Mouse (Mus musculus) limb, embryonic 10.5 days (tissue): ENCODE results near the gene Maz. TPM values are rescaled to one million over a fixed set of nuclear protein-coding genes. Genes with fewer than 3 reads are reported as not detected.

Source experiments
- DNase-seq: peaks from one replicate; pipeline ENCODE4 v3.0.0-alpha.2; 2017; ENCODE audit warnings: low spot score
- H3K27ac ChIP-seq: fragments of 300-500 bp; sonication (generic); 2 replicates; pipeline ENCODE4 v1.5.1; 2016; ENCODE audit warnings: mild to moderate bottlenecking
- H3K27me3 ChIP-seq: fragments of 300-500 bp; sonication (generic); 2 replicates; pipeline ENCODE4 v1.6.1; 2016; ENCODE audit warnings: low read depth, mild to moderate bottlenecking; ENCODE audit not compliant: poor library complexity, severe bottlenecking
- H3K36me3 ChIP-seq: fragments of 300-500 bp; sonication (generic); 2 replicates; pipeline ENCODE4 v1.6.1; 2016; ENCODE audit warnings: mild to moderate bottlenecking, moderate library complexity
- H3K4me1 ChIP-seq: fragments of 300-500 bp; sonication (generic); 2 replicates; pipeline ENCODE4 v1.6.1; 2016
- H3K4me3 ChIP-seq: fragments of 300-500 bp; sonication (generic); 2 replicates; pipeline ENCODE4 v1.5.1; 2016; ENCODE audit warnings: mild to moderate bottlenecking, moderate library complexity
- H3K9me3 ChIP-seq: fragments of 300-500 bp; sonication (generic); replicated peaks from 2 replicates; pipeline ENCODE4 v1.6.1; 2016; ENCODE audit warnings: mild to moderate bottlenecking
- WGBS: fragments of 180-500 bp; shearing (Covaris S2); methylation state at CpG from one replicate; pipeline ENCODE4 v1.1.7; 2016; 5-methylcytosine and 5-hydroxymethylcytosine counted together
- microRNA-seq: library from miRNA; unstranded; fragments of <30 nt; microRNA quantifications from one replicate; pipeline ENCODE4, GENCODE M21; 2017
- polyA plus RNA-seq: library from polyadenylated mRNA; unstranded; fragments of >200 nt; fragmentation: Nextera tagmentation; extraction: Ambion mirVana; gene quantifications from 2 replicates; pipeline ENCODE4 v1.2.1, GENCODE M21; 2016

The Maz gene
- polyA plus RNA-seq, 1 experiment from 2014 or later, result 88.1 TPM

GRCm38 (mm10) chr7:126984667-126985444, 42.0 kb downstream of the Maz start:
- no peaks in the 10 kb centered on the region for H3K27me3 ChIP-seq
- no peak overlapping the region for H3K27ac ChIP-seq
- no peaks in the 10 kb centered on the region for H3K9me3 ChIP-seq
- no peak overlapping the region for H3K4me3 ChIP-seq
- H3K36me3 ChIP-seq, result peaks cover 21% of the 10 kb centered on the region
- DNase-seq, result no peak
- WGBS, result 37% methylated on average over 10 of the region's 10 CpGs
- H3K4me1 ChIP-seq, result no peaks in the 10 kb centered on the region

DNA sequence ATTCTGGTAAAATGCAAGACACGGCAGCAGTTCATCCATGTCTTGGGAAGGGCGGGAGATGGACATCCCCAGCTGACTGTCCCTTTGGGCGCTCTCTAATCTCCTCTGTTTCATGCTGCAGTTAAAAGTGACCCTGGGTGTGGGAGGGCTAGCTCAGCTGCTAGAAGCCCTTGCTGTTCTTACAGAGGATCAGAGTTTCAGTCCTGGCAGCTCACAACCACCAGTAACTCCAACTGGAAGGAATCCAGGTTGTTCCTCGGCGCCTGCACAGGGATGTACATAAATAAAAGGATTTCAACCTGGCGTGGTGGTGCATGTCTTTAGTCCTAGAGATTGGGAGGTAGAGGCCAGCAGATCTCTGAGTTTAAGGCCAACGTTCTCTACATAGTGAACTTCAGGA, 43.7 kb downstream of the Maz start:
- Histone ChIP-seq H3K4me3 (no peak overlapping the region), H3K9me3 (no peaks in the 10 kb centered on the region), H3K27me3 (no peaks in the 10 kb centered on the region), H3K27ac (no peak overlapping the region), H3K36me3 (peaks cover 38% of the 10 kb centered on the region), H3K4me1 (no peaks in the 10 kb centered on the region; the same call in 1 of the 2 replicates)
- WGBS, result 87% methylated on average over 7 of the region's 7 CpGs
- no peak for DNase-seq

- no peak overlapping the region for H3K27ac ChIP-seq
- no peaks in the 10 kb centered on the region for H3K9me3 ChIP-seq
- no peaks in the 10 kb centered on the region for H3K27me3 ChIP-seq
- peaks cover 4% of the 10 kb centered on the region for H3K4me1 ChIP-seq
- peaks cover 43% of the 10 kb centered on the region for H3K36me3 ChIP-seq
- no peak for DNase-seq
- no peak overlapping the region for H3K4me3 ChIP-seq
- 92% methylated on average over 4 of the region's 4 CpGs for WGBS
Measured at GRCm38 (mm10) chr7:126982054-126982453, 44.8 kb downstream of the Maz start.

DNA sequence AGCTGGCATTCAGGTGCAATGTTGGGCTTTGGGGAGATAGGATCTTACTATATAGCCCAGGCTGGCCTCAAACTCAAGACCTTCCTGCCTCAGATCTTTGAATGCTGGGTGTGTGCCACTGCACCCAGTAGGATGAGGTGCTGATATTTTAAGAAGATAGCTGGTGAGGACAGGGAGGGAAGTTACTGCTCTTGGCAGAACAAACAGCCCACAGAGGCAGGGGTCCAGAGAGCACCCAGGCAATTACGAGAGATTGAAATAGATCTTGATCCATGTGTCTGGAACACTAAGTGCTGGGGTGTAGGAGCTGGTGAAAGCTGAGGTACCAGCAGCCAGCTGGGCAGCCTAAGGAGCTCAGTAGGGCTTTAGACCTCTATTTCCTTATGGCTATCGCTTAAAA, 45.2 kb downstream of the Maz start:
- no peak overlapping the region for H3K4me3 ChIP-seq
- no peaks in the 10 kb centered on the region for H3K9me3 ChIP-seq
- 97% methylated on average over 2 of the region's 2 CpGs for WGBS
- H3K4me1 ChIP-seq, result peaks cover 8% of the 10 kb centered on the region
- peaks cover 43% of the 10 kb centered on the region for H3K36me3 ChIP-seq
- no peak for DNase-seq
- no peaks in the 10 kb centered on the region for H3K27me3 ChIP-seq
- H3K27ac ChIP-seq, result no peak overlapping the region

DNA sequence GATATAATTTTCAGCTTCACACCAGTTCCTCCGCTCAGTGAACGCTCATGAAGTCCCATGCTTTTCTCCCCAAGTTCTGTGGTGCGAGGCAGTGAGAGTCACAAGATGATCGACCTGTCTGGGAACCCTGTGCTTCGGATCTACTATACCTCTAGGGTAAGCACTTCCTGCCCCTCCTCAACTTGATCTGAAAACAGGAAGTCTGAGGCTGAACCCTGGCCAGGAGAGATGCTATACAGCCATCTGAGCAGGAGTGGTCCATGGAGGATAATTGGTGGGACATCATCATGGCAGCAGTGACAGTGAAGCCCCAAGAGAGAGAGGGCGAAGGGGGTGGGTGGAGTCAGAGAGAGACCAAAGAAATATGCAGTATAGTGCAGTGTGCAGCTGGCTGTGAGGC, 48.0 kb downstream of the Maz start:
- WGBS, result 95% methylated on average over 6 of the region's 6 CpGs
- no peak overlapping the region for H3K27ac ChIP-seq
- no peaks in the 10 kb centered on the region for H3K27me3 ChIP-seq
- DNase-seq, result no peak
- H3K36me3 ChIP-seq, result peaks cover 43% of the 10 kb centered on the region
- no peaks in the 10 kb centered on the region for H3K9me3 ChIP-seq
- H3K4me1 ChIP-seq, result peaks cover 12% of the 10 kb centered on the region
- no peak overlapping the region for H3K4me3 ChIP-seq

- peaks cover 12% of the 10 kb centered on the region for H3K4me1 ChIP-seq
- DNase-seq, result no peak
- peaks cover 43% of the 10 kb centered on the region for H3K36me3 ChIP-seq
- H3K27ac ChIP-seq, result peak overlapping the region; percentile 99
- no peaks in the 10 kb centered on the region for H3K27me3 ChIP-seq
- H3K4me3 ChIP-seq, result peak overlapping the region; percentile 100
- 29% methylated on average over 14 of the region's 14 CpGs for WGBS
- no peaks in the 10 kb centered on the region for H3K9me3 ChIP-seq
Measured at GRCm38 (mm10) chr7:126976878-126977459, 49.9 kb downstream of the Maz start.

DNA sequence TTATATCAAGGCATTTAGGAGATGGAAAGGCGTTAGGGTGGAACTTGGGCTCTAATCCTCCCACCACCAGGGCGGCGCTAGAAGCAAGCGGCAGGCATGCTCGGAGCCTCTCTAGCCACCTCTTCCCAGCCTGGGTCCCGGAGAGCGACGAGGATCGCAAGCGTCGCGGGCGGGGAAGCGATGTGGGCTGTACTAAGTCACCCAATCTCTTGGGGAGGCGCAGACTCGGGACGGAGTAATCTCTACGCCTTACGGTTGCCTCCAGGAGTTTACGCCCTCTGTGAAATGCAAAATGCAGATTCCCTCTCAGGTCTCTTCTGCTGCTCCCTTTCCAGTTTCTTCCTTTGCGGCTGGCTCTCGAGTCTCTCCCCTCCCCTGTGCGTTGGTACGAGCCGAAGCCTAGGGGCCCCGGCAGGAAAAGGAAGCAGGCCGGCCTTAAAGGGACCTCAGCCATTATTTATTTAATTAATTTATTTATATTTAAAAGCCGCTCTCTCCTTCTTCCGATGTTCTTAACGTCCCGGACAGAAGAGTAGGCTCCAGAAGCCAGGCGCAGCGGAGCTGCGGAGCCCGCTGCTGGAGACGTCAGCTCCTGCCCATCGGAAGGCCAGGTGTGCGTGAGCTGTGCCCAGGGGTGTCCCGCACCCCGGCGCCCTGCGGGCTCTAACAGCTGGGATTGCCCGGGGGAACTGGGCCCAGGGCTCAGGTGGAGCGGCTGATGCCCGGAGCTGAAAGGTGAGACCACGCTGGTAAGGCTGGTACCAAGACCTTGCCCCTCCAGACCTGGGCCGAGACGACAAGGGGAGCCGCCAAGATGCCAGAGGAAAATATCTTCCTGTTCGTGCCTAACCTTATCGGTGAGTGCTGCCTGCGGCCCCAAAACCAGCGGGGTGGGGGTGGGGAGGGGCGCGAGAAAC, 50.6 kb downstream of the Maz start, which contains the start of gene Cdiptos:
Cdiptos (minus strand) TSS at position 149 of the 917 bp plus-strand sequence.
- Histone ChIP-seq H3K9me3 (no peaks in the 10 kb centered on the region), H3K36me3 (peaks cover 36% of the 10 kb centered on the region), H3K4me3 (peak within 1 kb of the TSS; percentile 100), H3K4me1 (peaks cover 12% of the 10 kb centered on the region), H3K27me3 (no peaks in the 10 kb centered on the region), H3K27ac (peak within 1 kb of the TSS; percentile 99)
- under 1% methylated on average over 55 of the region's 55 CpGs for WGBS
- peak; percentile 100 for DNase-seq

GRCm38 (mm10) chr7:126975893-126975949, 51.1 kb downstream of the Maz start, which contains the start of gene Cdipt:
Gene Cdipt, plus strand, starts transcription at chr7:126975914.
- Histone ChIP-seq H3K27me3 (no peaks in the 10 kb centered on the region), H3K4me3 (peak within 1 kb of the TSS; percentile 100), H3K9me3 (no peaks in the 10 kb centered on the region), H3K36me3 (peaks cover 31% of the 10 kb centered on the region), H3K4me1 (peaks cover 12% of the 10 kb centered on the region), H3K27ac (peak within 1 kb of the TSS; percentile 99)
- no peak for DNase-seq
- 0% methylated on average over 1 of the region's 1 CpGs for whole genome bisulfite sequencing

- H3K27me3 ChIP-seq, result no peaks in the 10 kb centered on the region
- peak overlapping the region; percentile 99 for H3K27ac ChIP-seq
- H3K4me3 ChIP-seq, result peak overlapping the region; percentile 100
- peaks cover 12% of the 10 kb centered on the region for H3K4me1 ChIP-seq
- no peak for DNase-seq
- H3K36me3 ChIP-seq, result peaks cover 29% of the 10 kb centered on the region
- 11% methylated on average over 8 of the region's 8 CpGs for WGBS
- no peaks in the 10 kb centered on the region for H3K9me3 ChIP-seq
Measured at GRCm38 (mm10) chr7:126975493-126975892, 51.3 kb downstream of the Maz start.

Small RNA genes lying within 50 kb of the gene (microRNA-seq; reads per million reads assigned to microRNA genes)
- not detected for gene Gm44343

Other genes starting within 250 kb of the Maz start
- 0.23 and 0.53 TPM in 2 replicates for gene Tbx6, start 245.6 kb downstream of the Maz start, polyA plus RNA-seq
- 450 and 462 TPM in 2 replicates for gene Ppp4c, start 234.5 kb downstream of the Maz start, polyA plus RNA-seq
- gene Fam57b, start 229.4 kb downstream of the Maz start, polyA plus RNA-seq, result 0.20 and 0.21 TPM in 2 replicates
- not detected in 2 replicates for gene 4930451I11Rik, start 195.4 kb downstream of the Maz start, polyA plus RNA-seq
- 1.0 and 1.9 TPM in 2 replicates for gene Doc2a, start 179.6 kb downstream of the Maz start, polyA plus RNA-seq
- gene Hirip3, start 165.1 kb downstream of the Maz start, polyA plus RNA-seq, result 51.9 and 57.2 TPM in 2 replicates
- 117 and 131 TPM in 2 replicates for gene Ino80e, start 164.7 kb downstream of the Maz start, polyA plus RNA-seq
- gene Taok2, start 142.3 kb downstream of the Maz start, polyA plus RNA-seq, result 48.5 and 56.4 TPM in 2 replicates
- 15.6 and 16.6 TPM in 2 replicates for gene Tmem219, start 104.1 kb downstream of the Maz start, polyA plus RNA-seq
- gene Kctd13, start 98.2 kb downstream of the Maz start, polyA plus RNA-seq, result 19.5 and 20.3 TPM in 2 replicates
- gene Asphd1, start 77.5 kb downstream of the Maz start, polyA plus RNA-seq, result 0.11 TPM in 1 of 2 replicates, not detected in the other
- gene Sez6l2, start 76.5 kb downstream of the Maz start, polyA plus RNA-seq, result 0.10 and 0.20 TPM in 2 replicates
- gene Cdipt, start 51.1 kb downstream of the Maz start, polyA plus RNA-seq, result 89.4 and 99.5 TPM in 2 replicates
- gene Cdiptos, start 50.9 kb downstream of the Maz start, polyA plus RNA-seq, result 0.81 and 1.0 TPM in 2 replicates
- 3.3 and 4.0 TPM in 2 replicates for gene Mvp, start 12.4 kb downstream of the Maz start, polyA plus RNA-seq
- gene Pagr1b, start 10.6 kb downstream of the Maz start, polyA plus RNA-seq, result 0.90 TPM in 1 of 2 replicates, not detected in the other
- gene Pagr1a, start 9.7 kb downstream of the Maz start, polyA plus RNA-seq, result 88.5 and 95.0 TPM in 2 replicates
- gene Gm42742, start 5.9 kb downstream of the Maz start, polyA plus RNA-seq, result 30.8 and 44.7 TPM in 2 replicates
- 2.9 and 4.4 TPM in 2 replicates for gene Prrt2, start 5.8 kb downstream of the Maz start, polyA plus RNA-seq
- gene Kif22, start 15.4 kb upstream of the Maz start, polyA plus RNA-seq, result 215 and 219 TPM in 2 replicates
- gene Zg16, start 60.3 kb upstream of the Maz start, polyA plus RNA-seq, result not detected in 2 replicates
- gene AI467606, start 64.3 kb upstream of the Maz start, polyA plus RNA-seq, result 0.36 and 0.86 TPM in 2 replicates
- gene Qprt, start 95.2 kb upstream of the Maz start, polyA plus RNA-seq, result 1.7 TPM in 2 replicates
- gene Spn, start 110.8 kb upstream of the Maz start, polyA plus RNA-seq, result 0.09 and 0.18 TPM in 2 replicates
- 85.9 and 94.0 TPM in 2 replicates for gene Cd2bp2, start 169.0 kb upstream of the Maz start, polyA plus RNA-seq
- gene Tbc1d10b, start 181.4 kb upstream of the Maz start, polyA plus RNA-seq, result 32.1 and 34.8 TPM in 2 replicates
- gene Mylpf, start 181.9 kb upstream of the Maz start, polyA plus RNA-seq, result 8.8 and 13.1 TPM in 2 replicates
- gene Zfp553, start 206.0 kb upstream of the Maz start, polyA plus RNA-seq, result 74.2 and 74.9 TPM in 2 replicates
- 27.0 and 29.9 TPM in 2 replicates for gene Sept1, start 206.1 kb upstream of the Maz start, polyA plus RNA-seq
- 70.6 and 73.6 TPM in 2 replicates for gene Zfp771, start 217.2 kb upstream of the Maz start, polyA plus RNA-seq
- gene Dctpp1, start 233.7 kb upstream of the Maz start, polyA plus RNA-seq, result 340 and 453 TPM in 2 replicates
- 89.7 and 93.9 TPM in 2 replicates for gene Sephs2, start 247.0 kb upstream of the Maz start, polyA plus RNA-seq